Mouse (Mus musculus) lung, postnatal 10 days (tissue): ENCODE results near the gene Ubl7.

ENCODE experiments used
- DNase-seq: peaks from one replicate; pipeline ENCODE4 v3.0.0; 2021

Gene Ubl7

DNA sequence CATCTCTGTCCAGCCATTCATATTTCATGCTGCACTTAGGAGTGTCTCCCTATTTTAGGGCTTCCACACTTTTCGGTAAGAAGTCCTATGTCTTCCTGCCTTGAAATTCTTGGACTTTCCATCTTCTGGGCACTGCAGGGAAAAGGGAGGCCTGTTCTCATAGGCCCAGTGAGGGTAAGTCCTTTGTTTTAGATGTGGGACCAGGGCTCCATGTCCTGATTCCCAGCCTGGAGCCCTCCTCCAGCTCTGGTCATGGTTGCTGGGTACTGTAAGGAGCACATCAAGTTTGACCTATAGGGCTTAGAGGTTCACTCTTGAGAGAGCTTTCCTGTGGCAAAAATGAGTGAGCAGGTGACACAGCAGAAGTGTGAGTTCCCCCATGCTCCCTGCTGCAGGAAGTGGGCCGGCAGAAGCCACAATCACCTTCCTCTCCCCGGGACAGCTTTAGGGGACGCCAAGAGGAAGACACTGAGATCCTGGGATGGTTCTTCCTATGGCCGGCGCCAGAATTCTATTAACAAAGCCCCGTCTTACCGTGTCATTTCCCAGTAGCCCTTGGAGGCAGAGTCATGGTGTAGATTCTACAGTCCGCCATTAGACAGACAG lies 57.5 kb downstream of the Ubl7 start:
- DNase-seq = no peak

DNA sequence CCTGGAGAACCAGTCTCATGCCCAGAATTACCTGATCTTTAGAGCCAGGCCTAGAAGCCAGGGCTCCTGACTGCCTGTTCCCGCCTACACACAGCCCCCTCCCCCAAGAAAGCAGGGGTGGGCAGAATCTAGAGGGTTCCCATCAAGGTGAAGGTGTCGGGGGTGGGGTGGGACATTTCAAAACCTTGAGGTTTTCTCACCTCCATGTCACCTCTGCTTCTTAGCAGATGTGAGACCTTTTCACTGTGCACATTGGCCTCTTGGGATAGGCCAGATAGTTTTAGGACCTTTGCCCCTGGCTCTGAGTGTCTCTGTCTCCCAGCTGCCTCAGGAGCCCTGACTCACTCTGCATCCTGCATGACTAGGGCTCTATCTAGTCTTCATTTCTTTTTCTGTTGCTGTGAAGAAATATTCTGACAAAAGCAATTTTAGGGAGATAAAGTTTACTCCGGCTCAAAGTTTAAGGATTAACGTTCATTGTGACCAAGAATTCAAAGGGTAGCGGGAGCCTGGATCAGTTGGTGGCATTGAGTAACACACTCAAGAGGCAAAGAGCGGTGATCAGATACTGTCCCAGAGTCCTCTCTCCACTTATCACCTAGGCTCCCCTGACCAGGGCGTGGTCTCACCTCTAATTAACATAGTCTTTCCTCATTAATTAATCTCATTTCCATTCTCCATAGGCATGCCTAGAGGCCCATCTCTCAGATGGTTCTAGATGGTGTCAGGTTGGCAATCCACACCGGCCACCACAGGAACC lies 58.2 kb downstream of the Ubl7 start:
- DNase-seq = no peak

DNA sequence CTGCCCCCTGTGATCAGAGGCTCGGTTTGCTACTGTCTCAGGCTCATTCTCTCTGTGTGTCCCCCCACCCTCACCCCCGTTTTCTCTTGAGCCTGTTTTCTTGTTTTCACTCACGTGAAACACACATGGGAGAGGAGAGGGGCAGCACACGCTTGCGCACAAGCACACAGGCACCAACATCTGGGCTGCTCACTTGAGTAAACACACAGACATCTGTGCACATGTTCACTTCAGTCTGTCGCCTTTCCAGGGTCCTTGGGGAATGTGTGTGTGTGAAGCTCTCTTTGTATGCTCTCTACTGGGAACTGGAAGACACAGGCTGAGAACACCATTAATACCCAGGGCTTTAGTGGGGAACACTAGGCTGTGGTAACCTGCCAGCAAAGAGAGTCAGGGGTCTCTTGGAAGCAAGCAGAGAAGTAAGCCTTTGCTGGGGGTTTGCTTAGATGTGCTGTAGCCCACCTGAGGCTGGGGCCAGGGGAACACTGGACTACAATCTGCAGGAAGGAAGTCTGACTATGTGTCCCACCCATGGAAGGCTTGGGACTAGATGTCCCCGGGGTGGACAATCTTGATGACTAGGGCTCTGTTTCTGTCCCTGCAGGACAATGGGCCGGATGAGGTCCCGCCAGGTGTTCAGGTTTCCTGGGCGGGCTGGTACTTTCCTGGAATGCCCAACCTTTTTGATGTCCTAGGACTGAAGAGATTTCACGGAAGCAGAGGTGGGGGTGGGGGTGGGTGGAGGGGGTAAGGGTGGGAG lies 59.1 kb downstream of the Ubl7 start:
- DNase-seq = peak; percentile 55

DNA sequence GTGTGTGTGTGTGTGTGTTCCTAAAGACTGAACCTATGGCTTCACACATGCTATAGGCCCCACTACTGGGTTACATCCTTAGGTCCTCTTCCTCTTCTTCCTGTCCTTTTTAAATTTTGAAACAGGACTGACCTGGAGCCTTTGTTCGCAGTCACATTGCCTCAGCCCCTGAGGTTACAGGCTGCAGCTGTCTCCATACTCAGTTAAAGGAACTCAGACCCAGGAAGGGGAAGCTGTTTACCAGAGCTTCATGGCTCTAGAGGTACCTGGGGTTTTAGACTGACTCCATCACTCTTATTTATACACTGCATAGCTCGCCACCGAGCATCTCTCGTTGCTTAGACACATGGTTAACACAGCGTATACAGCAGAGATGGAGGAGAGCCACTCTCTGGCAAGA lies 60.6 kb downstream of the Ubl7 start:
- DNase-seq = no peak

DNA sequence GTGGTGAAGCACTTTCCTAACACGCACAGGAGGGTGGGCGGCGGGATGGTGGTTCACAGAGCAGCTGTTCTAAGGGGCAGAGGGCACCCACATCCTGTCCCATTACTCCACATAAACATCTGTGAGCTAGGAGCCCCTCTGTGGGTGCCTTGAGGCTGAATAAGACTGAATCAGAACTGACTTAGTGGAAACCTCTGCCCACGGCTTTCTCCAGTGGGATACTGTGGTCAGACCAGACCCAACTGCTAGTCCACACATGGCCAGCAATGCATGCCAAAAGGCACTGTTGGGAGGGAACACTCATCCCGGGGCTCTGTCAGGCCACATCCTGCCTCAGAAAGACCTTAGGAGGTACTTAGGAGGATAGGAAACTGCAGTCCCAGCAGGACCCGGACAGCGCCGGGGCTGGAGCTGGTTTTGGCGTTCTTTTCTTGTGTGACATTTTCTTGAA lies 61.4 kb downstream of the Ubl7 start:
- no peak for DNase-seq

DNA sequence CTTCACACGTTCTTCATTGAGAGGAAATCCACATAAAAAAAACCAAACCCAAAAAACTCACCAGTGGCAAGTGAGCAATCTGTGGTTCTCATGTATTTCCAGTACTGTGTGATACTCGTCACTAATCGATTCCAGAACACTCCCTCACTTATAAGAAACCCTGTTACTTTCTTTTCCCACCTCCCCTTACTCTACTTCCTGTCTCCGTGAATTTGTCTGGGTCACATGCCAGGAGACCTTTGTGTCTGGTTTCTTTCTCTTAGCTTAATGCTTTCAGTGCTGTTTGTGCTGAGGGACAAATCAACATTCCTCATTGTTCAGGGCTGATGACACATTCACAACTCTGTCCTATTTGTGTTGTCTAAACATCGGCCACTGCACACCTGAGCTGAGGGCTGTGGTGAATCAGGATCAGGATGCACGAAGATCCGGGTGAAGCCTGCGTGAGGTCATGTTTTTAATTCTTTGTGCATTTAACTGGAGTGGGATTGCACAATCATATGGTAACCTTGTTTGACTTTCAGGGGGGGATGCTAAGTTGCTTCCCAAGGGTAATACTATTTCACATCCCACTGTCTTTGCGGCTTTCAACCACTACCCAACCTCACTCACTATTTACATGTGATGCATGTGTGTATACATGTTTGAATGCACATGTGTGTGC lies 62.1 kb downstream of the Ubl7 start:
- DNase-seq = no peak

DNA sequence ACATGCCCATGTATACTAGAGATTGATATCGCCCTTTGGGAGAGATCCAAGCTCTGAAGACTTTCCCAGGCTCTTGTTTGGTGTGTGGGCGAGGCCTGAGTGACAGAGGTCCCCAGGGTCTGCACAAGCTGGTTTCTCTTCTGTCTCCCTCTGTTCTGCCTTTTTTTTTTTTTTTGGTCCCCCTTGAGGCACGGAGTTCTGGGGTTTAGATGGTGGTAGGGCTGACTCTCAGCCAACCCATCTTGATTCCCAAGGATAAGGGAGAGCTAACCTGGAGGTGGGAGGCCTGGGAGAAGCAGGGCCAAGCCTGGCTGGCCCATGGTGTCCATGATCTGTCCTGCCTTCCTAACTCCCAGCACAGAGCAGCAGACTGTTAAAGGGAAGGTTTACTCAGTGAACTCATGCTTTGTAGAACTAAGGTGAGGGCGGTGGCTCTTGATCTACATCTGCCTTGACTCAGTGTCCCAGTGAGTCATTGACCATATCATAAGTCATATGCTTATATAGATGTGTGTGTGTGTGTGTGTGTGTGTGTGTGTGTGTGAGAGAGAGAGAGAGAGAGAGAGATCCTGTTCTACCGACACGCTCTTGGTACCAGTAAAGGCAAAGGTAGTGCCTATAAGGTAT lies 62.8 kb downstream of the Ubl7 start:
- no peak for DNase-seq

DNA sequence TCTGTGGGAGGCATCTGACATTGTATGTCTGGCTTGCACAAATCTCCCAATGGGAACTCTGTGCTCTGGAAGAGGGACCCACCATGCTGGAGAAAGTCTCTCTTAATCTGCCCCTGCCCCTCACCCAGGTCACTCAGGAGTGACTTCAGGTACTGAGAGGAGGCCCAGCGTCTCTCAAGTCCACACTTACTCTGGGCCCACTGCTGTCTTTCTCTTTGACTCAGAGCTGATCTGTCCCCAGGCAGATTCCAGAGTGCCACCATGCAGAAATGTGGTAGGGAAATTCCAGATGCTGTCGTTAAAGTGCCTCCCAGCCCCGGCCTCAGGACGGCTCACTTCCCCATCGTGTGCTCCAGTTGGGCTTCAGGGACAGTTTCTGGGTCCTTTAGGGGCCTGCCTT lies 63.4 kb downstream of the Ubl7 start:
- no peak for DNase-seq

DNA sequence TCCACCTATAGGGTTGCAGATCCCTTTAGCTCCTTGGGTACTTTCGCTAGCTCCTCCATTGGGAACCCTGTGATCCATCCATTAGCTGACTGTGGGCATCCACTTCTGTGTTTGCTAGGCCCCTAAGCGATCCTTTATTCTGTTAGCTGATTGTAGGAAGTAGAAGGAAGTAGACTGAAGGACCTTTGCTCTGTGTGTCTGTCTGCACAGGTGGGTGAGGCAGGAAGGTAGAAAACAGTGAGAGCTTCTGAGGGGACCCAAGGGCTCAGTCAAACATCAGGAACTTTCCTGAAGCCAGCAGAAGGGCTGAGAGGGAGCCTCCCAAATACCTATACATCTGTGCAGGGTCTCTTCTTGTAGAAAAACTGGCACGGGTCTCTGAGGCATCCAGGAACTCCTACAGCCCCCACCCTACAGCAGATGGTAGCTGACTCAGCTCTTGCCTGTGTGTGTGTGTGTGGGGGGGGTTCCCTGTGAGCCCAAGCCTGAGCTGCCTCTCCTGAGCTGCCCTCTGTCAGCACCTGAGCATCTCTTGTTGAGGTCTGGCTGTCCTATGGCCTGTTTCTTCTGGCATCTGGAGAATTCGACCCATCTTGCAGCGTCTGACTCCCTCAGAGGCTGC lies 64.5 kb downstream of the Ubl7 start:
- no peak for DNase-seq

DNA sequence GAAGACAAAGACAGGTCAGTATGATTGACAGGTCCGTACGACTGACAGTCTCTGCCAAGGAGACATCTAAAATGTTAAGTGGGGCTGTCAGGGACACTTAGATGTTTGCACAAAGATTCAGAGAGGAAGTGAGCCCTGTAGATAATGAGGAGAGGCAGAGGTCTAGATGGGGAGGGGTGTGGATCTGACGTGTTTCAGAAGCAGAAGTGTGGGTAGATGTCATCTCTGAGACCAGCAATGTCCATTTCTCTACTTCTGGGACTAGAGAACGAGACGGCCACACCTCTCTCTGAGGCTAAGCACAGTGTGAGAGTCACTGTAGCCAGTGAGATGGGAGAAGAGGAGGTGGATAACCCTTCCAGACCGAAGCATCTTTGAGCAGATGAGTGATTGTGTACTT lies 67.2 kb downstream of the Ubl7 start:
- no peak for DNase-seq

DNA sequence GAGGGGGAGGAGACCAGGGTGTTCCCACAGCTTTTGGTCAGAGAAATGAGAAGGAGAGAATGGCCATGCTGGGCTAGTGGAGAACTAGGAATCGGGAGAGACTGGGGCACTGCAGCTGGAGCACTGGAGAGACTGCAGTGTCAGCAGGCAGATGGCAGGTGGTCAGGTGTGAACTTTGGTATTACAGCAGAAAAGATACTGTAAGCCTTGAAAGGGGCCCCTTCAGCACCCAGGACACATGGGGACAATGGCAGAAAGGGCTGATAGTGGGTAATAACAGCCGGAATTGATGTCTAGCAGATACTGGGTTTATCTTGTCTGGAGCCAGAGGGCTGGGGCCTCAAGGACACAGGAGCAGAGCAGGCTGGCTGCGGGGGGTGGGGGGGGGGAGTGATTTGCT lies 68.1 kb downstream of the Ubl7 start:
- no peak for DNase-seq
